Mouse (Mus musculus) left cerebral cortex, adult 18-20 months (tissue): ENCODE measurements around the gene Hat1. TPM values are rescaled to one million over a fixed set of nuclear protein-coding genes. Genes with fewer than 3 reads are reported as not detected.

Experiments
- DNase-seq, 2 experiments: peaks; one replicate each; pipeline ENCODE4 v3.0.0; 2021 to 2022; ENCODE audit warnings: low spot score in 2 of 2, mixed read lengths in 1 of 2
- total RNA-seq, 2 experiments: library from RNA; stranded (reverse); gene quantifications; 2 replicates each; pipeline ENCODE4 v1.2.3; 2021

The Hat1 gene
- total RNA-seq, 2 experiments from 2014 or later = 20.5 to 20.8 TPM

DNA sequence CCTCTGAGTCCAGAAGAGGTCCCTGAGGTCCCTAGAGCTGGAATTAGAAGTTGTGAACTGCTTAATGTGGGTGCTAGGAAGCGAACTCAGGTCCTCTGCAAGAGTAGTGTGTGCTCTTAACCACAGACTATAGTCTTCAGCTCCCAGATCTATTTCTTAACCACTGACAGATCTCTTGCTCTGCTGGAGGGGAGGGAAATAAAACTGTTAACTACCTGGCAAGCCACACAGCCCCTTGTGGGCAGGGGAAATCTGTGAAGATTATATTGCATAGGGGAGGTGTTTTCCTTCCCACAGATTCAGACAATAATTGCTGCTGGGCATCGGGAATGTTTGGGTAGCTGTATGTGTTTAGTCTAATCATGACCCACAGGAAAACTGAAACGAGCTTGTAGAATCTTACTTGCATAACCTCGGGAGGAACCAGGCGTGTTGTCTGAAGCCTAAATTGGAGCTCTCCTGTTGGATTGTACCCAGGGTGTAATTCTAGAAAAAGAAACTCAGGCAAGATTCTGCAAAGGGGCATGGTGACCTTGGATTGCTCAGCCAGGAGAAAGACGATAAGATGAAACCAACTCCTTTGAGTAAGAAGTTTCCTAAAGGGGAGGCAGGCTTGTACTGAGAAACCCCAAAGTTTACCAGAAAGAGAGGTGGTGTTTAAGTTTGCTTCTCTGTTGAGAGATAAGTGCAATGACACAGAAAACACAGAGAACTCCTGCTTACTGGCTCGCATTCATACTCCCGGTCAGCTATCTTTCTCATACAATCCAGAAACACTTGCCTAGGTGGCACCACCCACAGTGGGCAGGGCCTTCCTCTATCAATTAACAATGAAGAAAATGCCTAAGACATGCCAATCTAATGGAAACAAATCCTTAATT is 14.2 kb upstream of the Hat1 start:
- no peak for DNase-seq

DNA sequence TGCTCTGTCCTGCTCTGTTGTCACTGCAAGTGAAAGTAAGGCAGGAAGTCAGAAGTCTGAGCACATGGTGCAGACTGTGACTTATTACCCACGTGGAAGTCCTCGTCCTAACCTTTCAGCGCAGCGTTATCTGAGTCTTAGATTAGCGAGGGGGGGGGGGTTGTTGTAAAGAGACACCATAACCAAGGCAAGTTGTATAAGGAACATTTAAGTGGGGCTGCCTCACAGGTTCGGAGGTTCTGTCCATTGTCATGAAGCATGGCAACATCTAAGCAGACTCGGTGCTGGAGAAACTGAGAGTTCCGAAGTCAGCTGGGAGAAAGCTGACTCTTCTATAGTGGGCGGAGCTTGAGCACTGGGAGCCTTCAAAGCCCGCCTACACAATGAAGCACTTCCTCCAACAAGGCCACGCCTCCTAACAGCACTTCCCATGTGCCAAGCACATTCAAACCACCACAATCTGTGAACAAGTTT is 12.3 kb upstream of the Hat1 start:
- no peak for DNase-seq

DNA sequence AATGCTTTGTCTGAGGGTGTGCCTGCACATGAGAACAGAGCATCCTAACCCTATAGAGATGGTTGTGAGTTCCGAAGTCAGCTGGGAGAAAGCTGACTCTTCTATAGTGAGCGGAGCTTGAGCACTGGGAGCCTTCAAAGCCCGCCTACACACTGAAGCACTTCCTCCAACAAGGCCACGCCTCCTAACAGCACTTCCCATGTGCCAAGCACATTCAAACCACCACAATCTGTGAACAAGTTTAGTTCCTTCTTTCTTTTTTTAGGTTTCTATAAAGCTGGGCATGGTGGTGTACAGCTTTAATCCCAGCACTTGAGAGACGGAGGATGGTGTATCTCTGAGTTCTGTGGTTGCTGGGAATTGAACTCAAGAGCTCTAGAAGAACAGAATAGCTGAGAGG is 11.3 kb upstream of the Hat1 start:
- DNase-seq = no peak

DNA sequence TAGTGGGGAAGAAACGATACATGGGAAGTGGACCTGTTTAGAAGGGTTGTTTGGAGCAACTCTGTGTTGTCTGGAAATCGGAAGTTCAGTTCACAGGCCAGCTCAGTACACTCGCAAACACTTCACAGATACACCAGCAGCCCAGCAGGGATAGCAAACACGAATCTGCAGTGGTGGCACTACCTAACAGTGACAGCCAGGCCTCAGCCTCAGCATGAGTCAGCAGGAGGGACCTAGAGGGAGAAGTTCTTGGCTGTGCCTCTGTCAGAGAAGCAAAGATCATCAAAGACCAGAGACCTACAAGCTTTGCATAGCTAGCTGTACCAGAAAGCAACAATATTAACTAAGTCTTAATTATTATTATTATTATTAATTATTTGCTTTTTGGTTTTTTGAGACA is 6.8 kb upstream of the Hat1 start:
- no peak for DNase-seq

DNA sequence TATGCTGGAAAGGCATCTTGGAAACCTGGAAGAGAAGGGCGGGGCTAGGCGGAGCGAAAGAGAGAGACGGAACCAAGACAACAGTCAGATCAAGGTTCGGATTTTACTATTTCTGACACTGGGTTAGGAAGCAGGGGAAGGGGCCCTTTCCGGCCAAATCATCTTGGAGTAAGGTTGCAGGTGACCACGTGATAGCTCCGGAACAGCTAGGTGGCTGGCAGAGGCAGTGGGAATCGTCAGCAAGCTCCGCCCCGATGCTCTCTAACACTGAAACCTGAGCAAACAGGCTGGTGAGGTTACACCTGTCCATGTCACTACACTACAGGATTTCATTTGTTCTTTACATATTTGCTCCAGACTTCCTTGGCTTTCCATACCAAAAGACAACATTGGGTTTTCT is 4.9 kb upstream of the Hat1 start:
- no peak for DNase-seq

DNA sequence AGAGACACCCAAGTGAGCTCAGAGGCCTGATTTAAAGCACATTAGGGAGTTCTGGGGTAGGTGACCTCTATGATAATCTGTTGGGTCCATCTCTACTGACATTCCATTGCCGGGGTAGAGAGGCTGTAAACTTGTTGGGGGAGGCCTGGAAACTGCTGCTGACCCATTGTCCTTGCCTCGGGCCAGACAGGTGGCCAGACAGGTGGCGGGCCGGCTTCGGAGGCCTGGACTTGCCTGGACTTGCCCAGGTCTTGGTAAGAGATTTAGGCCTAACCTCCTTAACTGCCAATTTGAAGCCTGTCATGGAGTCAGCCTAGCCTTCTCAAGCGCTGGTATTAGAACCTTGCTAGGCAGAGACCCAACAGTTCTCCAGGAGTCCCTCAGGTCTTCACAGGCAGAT is 992 bp upstream of the Hat1 start:
- no peak for DNase-seq

DNA sequence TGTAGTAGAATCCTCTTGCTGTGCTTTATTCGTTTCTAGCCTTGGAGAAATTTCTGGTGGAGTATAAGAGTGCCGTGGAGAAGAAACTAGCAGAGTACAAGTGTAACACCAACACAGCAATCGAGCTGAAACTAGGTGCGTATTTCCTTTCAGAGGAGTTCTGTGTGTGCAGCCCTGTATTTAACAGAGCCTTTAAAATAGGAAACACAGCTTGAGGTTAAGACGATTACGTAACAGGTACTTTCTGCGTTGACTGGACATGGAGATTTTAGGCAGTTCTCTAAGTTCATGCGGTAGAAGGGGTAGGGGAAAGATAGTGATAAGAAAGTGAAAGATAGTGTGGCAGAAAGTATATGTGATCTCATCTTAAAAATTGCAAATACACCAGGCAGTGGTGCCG is 1.1 kb downstream of the Hat1 start:
- DNase-seq = no peak

DNA sequence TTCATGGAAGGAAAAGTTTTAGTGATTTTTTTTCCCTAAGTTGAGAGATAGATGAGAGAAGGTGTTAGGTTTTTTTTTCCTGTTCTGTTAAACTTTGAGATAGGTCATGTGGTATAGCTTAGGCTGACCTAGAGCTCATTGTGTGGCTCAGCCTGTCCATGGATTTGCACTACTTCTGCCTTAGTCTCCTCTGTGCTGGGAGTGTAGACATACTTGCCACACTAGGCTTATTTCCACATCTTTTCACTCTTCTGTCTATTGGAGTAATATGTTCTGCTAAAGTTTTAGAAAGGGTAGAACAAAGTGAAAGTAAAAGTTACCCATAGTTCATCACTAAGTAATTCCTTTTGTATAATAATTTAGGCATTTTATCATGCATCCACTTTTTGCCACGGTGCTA is 16.9 kb downstream of the Hat1 start:
- no peak for DNase-seq

DNA sequence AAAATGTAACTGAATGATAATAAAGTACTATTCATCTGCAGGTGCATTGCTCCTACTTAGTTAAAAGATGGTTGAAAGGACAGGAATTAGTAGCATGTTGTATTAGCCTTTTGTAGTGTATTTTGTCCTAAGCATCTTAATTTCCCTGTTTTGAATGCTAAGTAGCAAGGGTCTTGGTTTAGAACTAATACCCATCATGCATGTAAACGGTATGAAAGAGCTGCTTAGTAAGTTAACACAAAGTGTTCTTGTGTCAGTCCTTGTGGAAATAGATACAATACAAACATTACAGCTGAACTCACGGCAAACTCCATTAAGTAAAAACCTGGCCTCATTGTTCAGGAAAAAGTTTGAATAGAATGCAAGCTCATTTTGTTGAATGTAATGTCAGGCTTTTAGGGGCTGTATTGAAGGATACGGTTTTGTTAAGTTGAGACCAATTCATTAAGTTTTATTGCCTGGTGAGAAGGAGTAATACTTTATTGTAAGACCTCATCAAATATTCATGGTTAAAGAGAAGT is 30.1 kb downstream of the Hat1 start:
- no peak for DNase-seq

DNA sequence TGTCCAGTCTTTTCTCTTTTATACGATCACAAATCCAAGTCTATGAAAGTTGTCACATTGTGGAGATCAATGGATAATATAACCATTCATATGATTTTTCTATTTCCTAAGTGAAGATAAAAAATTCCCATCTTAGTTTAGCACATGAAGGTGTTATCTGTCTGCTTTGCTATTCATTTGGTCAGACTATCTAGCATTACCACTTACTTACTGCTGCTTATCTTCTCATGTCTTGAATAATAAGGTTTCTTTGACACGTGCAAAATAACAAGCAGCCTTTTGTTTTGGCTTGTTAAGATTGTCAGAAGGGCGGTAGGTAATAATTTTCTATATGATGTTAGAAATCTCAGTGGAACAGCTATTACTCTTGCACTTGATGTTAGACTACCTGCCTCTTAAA is 30.6 kb downstream of the Hat1 start:
- DNase-seq = no peak

DNA sequence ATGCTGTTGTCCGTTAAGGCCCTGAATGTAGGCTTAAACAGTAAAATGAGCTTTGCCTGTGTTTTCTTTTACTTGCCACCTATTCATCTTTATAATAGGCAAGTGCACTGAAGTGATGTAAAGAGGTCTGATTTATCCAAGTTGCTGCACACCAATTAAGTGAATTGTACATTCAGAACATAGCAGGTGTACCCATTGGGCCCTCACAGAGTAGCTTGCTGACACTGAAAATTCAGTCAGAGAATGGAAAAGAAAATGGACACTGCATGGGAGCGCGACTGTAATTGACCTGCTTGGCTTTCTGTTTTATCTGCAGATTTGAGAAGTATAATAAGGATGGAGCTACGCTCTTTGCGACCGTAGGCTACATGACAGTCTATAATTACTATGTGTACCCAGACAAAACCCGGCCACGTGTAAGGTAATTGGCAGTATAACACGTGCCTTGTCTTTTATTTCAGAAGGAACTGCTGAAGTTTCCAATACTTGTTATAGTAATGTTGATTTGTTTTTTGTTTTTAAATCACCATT is 32.2 kb downstream of the Hat1 start:
- DNase-seq = no peak

DNA sequence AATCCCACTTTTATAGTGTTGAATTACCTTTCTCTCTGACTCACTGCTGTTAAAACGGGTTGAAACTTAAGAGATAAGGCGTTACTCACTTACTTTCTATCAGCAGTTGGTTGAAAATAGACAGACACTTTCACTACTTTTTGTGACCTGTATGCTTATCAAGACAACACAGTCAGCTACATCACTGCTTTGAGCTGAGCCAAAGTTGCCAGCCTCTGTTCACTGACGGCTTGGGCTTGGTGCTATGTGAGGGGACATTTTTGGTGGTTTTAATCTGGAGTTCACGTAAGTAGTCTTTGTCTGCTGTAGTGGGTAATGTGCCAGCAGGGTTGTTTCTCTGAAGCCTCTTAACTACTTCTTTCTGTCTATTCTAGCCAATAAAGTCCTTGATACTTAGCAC is 35.8 kb downstream of the Hat1 start:
- DNase-seq = no peak

DNA sequence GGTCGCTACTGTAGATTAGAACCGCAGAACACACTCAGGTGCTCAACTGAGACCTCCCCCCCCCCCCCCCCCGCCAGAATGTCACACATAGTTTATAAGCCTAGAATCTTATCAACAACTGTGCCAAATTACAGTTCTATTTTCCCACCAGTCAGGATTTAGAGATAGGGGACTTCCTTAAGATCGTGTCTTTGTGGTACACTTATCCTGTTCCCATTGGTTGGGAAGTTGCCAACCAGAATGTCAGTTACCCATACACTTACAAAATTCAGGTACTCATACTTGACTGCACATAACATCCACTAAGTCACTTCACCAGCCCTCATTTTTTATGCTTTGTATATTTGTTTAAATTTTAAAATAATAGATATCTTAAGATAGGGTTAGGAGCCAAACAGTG is 46.7 kb downstream of the Hat1 start:
- no peak for DNase-seq

DNA sequence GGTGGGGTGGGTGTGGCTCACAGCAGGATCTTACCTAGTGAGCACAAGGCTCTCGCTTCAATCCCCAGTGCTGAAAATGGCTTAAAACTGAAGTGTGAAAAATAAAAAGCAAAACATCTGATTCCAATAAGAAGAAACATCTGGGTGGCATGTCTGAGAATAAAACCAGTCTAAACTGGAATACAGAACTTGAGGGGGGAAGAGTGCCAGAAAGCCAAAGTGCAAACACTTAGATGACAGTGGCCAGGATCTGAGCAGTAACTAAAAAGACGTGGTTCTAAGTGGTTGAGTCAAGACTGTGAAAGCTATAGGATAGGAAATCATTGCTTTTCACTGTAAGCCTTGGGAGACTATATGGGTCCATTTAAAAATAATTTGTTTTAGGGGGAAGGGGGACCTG is 54.6 kb downstream of the Hat1 start:
- no peak for DNase-seq

DNA sequence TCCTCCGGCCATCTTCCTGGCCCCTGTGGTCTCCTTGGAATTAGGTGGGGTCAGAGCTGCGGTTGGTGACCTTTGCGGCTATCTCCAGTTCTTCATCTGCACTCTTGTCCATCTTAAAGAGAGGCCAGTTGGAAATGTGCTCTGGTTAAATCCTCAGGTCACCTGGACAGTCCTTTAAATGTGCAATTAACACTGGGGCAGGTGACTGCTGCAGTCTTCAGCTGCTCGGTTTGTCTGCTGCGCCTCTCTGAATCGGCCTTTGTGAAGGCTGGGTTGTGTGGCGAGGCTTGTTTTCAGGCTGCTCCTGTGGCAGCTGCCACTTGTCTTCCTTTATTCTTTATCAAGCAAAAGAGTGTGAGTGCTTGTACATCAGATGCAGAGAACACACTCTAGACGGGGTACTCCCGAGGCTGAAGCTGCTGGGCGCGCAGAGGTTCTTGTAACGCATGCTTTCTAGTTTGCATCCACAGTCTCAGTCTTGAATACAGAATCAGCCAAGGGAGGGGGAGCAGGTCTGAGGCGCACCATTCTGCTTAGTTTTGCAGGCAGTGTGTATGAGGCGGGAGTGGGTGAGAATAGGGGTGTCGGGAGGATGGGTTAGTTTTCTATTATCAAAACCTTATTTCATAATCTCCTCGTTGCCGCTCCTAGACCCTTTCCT is 56.9 kb downstream of the Hat1 start:
- no peak for DNase-seq

DNA sequence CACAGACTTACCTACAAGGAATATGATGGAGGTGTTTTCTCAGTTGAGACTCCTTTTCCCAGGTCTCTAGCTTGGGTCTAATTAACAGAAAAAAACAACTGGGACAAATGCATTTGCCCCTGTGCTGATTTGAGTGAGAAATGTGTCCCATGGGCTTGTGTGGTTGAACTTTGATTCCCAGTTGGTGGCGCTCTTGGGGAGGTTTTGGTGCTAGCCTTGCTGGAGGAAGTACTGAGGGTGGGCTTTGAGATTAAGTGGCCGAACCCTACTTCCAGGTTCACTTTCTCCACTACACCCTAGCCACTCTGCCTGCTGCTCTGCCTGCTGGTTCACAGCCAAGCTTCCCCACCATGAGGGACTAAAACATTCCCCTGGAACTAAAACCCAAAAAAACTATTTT is 60.8 kb downstream of the Hat1 start:
- DNase-seq = no peak

DNA sequence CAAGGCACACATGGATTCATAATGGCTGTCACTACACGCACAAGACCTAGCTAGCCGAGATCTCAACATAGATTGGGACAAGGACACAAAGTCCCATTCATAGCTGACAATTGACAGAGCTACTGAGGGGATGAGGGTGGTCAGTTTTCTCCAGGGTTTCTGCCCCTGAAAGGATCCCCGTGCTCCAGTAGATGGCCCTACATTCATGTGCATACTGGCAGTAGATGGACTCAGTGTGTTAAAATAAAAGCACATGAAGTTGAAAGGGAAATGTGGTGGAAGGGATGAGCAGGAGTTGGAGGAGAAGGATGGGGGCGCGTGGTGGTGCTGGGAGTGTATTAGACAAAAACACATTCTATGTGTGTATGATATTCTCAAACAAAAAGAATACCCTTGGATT is 63.0 kb downstream of the Hat1 start:
- DNase-seq = no peak

DNA sequence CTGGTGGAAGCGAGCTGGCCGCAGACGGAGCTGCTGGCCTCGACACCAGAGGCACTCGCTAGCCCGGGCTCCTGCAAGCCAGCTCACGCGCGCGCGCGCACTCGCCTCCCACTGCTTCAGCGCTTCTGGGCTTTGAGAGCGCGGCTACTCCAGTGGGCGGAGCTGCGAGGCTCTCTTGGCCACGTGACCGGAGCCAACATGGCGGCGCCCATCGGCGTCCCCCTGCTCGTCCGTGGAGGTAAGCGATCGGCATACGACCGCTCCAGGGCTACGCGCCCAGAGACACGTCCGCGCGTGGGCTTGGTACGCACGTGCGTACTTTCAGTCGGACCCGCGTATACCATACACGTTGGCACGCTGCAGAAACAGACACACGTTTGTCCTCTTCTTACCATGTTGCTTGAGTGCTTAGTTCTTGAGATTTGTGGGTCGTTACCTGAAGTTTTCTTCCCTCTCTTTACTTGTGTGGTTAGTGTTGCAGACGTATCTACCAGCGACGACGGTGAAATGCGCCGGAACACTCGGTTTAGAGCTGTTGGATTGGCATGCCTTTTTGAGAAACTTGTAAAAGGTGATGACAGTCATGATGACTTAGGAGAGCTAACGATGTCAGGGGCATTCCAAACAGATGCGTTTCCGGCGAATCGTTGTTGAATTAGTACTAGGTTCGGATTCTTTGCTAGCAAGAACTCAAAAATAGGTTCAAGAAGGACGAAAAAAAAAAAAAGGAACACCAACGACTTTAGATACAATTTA is 64.6 kb downstream of the Hat1 start, which contains the start of gene Metap1d:
TSS of gene Metap1d (plus strand) at position 116 of the 756 bp plus-strand sequence.
- DNase-seq = peak; percentile 95 to 96

DNA sequence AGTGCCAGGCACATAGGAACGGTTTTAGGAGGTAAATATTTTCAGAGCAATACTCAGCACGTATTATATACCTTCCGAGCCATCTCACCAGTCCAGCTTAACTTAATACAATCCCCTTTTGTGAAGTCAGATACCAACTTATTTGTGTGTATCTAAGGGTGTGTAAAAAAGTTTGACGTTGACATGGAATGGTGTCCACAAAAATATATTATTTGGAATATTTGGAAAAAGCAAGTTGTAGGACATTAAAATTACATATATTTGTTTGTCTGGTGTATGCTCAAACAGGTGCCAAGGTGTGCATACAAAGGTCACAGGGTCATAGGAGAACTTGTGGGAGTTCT is 65.1 kb downstream of the Hat1 start:
- DNase-seq = no peak

DNA sequence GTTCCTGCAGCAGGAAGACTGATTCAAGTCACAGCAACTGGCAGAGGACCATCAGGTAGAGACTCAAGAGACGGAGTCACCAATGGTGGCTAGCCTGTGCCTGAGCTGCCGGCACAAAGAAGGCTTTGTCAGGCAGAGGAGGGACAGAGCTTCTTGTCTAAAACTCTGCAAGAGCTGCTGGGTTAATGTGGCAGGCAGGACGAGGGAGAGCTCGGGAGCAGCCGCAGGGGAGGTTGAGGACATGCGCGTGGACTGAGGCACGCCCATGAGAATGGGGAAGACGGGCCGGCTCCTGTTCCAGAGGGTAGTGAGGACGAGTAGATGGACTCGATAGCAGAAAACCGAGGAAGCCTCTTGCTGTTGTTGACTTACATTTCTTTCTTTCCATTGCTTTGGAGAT is 69.9 kb downstream of the Hat1 start:
- no peak for DNase-seq

DNA sequence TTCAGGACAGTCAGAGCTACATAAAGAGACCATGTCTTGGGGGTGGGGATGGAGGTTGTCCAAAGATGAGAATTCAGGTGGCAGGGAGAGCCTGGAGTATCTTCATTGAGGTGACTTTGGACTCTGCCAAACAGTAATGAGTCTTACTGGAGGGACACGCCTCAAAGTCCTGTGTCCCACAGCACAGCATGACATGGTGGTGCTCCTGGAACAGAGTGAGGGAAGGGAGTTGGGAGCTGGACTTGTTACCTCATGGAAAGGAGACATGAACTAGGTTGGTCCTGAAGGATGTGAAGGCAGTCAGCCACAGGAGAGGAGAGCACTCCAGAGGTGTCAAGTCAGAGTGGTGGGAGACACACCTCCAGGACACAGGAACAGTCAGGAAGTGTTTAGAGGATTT is 70.9 kb downstream of the Hat1 start:
- DNase-seq = no peak

DNA sequence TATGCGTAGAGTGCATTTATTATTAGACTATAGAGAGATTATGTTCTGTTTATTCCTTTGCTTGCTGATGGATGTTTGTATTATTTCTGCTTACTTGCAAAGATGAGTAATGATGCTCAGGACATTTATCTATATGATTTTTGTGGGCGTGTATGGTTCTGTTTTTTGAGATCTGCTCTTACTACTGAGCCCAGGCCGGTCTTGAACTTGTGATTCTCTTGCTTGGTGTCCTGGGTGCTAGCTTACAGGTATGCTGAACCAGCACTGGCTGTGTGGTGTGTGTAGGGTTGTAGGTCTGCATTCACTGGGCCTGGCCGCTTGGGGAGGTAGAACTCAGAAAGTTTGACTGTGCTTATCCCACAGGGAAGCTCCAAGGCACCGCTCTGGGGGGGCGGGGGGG is 72.4 kb downstream of the Hat1 start:
- no peak for DNase-seq
